Mouse (Mus musculus): ENCODE measurements around the gene Trappc4.

GRCm38 (mm10) chr9:44411601-44412130 lies 4.3 kb upstream of the Trappc4 start:
- TF ChIP-seq CTCF (IDR thresholded peaks at IDR 0.05; ENCODE audit: insufficient read depth, low read length) (no peak), POLR2A (IDR thresholded peaks at IDR 0.05; ENCODE audit: borderline replicate concordance, extremely low read depth, low read depth, low read length) (no peak)

Measured in lung, adult 2 months (tissue).